Mouse (Mus musculus): Measurements from ENCODE around the gene Lamtor3.
A peak's percentile ranks its signal among the peaks of the same experiment; 100 is the strongest.
"Not testable (repeated sequence)": the region's sequence is repeated elsewhere in the genome, so short reads cannot be mapped to it uniquely, and the experiment has no call there.

The Lamtor3 gene

GRCm38 (mm10) chr3:137961736-137962385 lies 43.6 kb downstream of the Lamtor3 start:
- DNase-seq (ENCODE audit: low read depth, low spot score), result no peak

- no peak for DNase-seq (ENCODE audit: low read depth, low spot score)
Measured at GRCm38 (mm10) chr3:137963508-137963907, 45.2 kb downstream of the Lamtor3 start.

- DNase-seq (ENCODE audit: low read depth, low spot score), result not testable (repeated sequence)
Measured at GRCm38 (mm10) chr3:137964014-137964413, 45.7 kb downstream of the Lamtor3 start.

- no peak for DNase-seq (ENCODE audit: low read depth, low spot score)
Measured at GRCm38 (mm10) chr3:137968105-137968819, 50.0 kb downstream of the Lamtor3 start.

- DNase-seq (ENCODE audit: low read depth, low spot score), result no peak
Measured at GRCm38 (mm10) chr3:137968820-137969486, 50.6 kb downstream of the Lamtor3 start.

GRCm38 (mm10) chr3:137969951-137970350 lies 51.6 kb downstream of the Lamtor3 start:
- peak; percentile 38 for DNase-seq (ENCODE audit: low read depth, low spot score)

- no peak for DNase-seq (ENCODE audit: low read depth, low spot score)
Measured at GRCm38 (mm10) chr3:137972224-137972623, 53.9 kb downstream of the Lamtor3 start.

- DNase-seq (ENCODE audit: low read depth, low spot score), result no peak
Measured at GRCm38 (mm10) chr3:137972989-137973388, 54.7 kb downstream of the Lamtor3 start.

GRCm38 (mm10) chr3:137974306-137974705 lies 56.0 kb downstream of the Lamtor3 start:
- no peak for DNase-seq (ENCODE audit: low read depth, low spot score)

GRCm38 (mm10) chr3:137975435-137975834 lies 57.1 kb downstream of the Lamtor3 start:
- DNase-seq (ENCODE audit: low read depth, low spot score), result no peak

GRCm38 (mm10) chr3:137975856-137976423 lies 57.6 kb downstream of the Lamtor3 start:
- no peak for DNase-seq (ENCODE audit: low read depth, low spot score)

GRCm38 (mm10) chr3:137976943-137977628 lies 58.8 kb downstream of the Lamtor3 start:
- DNase-seq (ENCODE audit: low read depth, low spot score), result no peak

- no peak for DNase-seq (ENCODE audit: low read depth, low spot score)
Measured at GRCm38 (mm10) chr3:137977629-137978041, 59.3 kb downstream of the Lamtor3 start.

- DNase-seq (ENCODE audit: low read depth, low spot score), result no peak
Measured at GRCm38 (mm10) chr3:137978233-137978632, 59.9 kb downstream of the Lamtor3 start.

Measured in retina, postnatal 7 days (tissue).